Mouse (Mus musculus): Measurements from ENCODE around the gene Nos2.
A peak's percentile ranks its signal among the peaks of the same experiment; 100 is the strongest.
"Not testable (repeated sequence)": the region's sequence is repeated elsewhere in the genome, so short reads cannot be mapped to it uniquely, and the experiment has no call there.

Gene Nos2

GRCm38 (mm10) chr11:78989206-78989605, 68.6 kb downstream of the Nos2 start:
- not testable (repeated sequence) for DNase-seq (ENCODE audit: low read depth, low spot score)

DNA sequence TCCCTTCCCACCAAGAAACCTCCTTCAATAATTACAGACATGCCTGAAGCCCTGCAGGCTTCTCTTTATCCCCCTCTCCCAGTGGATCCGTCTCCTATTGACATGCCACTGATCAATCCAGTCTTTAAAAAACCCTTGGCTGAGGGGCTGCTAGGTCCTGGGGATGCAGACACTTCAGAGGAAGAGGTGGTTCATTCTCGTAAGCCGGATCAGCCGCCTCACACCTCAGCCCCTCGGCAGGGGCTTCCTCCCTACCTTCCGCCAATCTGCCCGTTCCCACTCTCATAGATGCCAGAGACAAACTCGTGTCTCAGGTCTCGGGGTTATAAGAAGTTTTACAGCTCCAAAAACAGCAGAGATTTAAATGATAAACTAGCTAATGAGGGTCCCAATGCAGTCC, 69.5 kb downstream of the Nos2 start:
- no peak for DNase-seq (ENCODE audit: low read depth, low spot score)

DNA sequence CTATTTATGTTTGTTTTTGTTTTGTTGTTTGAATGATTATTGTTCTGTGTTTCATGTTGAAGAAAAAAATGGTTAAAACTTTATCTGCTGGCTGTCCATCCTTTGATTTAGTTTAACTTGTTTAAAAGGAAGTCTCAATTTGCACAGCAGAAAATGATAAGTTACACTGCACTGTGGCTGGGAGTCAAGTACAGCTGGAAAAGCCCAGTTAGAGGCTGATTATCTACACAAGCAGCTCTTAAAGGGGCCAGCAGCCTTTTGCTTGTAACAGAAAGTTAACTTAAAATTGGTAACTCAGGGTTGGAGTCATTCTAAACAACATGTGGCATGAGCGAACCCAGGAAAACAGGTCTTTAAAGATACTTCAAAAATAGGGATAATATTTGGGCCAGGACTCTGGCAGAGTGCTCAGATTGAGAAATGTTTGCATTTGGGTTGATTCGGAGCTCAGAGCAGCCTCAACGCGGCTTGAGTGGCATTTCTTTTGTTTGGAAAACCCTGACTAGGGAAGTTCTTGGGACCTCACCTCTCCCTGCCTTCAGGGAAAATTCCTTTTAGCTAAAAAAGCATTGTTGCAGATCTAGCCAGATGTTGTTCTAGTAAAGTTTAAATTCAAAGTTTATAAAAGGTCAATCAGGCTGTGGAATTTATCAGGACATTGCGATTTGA, 70.4 kb downstream of the Nos2 start:
- not testable (repeated sequence) for DNase-seq (ENCODE audit: low read depth, low spot score)

DNA sequence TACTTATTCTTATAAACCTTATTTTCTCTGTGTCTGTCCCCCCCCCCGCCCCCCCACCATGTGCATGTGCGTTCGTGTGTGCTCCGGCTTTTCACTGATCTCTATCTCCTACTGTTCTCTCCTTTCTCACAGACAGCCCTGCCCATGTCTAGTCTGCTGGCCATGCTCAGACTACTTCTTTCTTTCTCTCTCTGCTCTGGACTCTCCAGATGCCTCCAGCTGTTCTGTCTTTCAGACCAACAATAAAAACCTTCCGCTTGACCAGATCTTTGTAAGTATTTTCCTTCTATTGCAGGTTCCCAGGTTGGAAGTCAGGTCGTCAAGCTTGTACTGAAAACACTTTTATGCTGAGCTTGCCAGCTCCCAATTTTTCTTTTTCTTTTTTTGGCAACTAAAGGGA, 78.5 kb downstream of the Nos2 start:
- no peak for DNase-seq (ENCODE audit: low read depth, low spot score)

- no peak for DNase-seq (ENCODE audit: low read depth, low spot score)
Measured at GRCm38 (mm10) chr11:79001871-79002270, 81.3 kb downstream of the Nos2 start.

GRCm38 (mm10) chr11:79002551-79002951, 82.0 kb downstream of the Nos2 start:
- peak; percentile 48 for DNase-seq (ENCODE audit: low read depth, low spot score)

DNA sequence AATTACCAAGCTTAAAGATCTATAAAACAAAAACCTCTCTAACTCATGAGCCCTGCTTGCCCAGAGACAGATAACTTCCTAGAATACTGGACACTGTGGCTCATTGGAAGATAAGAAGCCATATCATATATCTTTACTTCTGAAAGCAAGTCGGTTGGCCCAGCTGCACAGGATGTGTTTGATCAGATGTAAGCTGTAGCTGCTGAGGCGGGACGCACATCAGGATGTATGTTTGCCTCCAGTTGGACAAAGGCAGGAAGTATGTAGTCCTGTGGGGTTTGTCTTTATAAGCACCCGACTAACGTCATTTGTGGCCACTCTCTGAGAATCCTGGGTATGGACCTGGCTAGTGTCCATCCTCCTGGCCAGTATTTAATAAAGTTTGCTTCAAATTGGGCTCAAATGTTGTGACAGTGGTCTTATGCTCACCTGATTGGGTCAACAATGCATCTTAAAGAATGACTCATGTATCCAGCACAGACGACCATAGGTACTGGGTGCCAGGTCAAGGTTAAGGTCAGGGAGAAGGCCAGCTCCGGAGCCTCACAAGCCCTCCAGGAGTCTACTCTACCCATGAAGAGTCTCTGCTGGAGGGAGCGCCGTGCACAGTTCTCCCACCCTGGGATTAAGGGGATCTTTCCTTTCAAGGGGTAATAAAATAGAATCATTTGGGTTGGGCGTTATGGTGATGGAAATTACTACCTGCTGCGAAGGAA, 82.6 kb downstream of the Nos2 start:
- DNase-seq (ENCODE audit: low read depth, low spot score): no peak

GRCm38 (mm10) chr11:79003769-79004638, 83.4 kb downstream of the Nos2 start:
- no peak for DNase-seq (ENCODE audit: low read depth, low spot score)

GRCm38 (mm10) chr11:79005578-79006394, 85.2 kb downstream of the Nos2 start:
- DNase-seq (ENCODE audit: low read depth, low spot score): no peak

DNA sequence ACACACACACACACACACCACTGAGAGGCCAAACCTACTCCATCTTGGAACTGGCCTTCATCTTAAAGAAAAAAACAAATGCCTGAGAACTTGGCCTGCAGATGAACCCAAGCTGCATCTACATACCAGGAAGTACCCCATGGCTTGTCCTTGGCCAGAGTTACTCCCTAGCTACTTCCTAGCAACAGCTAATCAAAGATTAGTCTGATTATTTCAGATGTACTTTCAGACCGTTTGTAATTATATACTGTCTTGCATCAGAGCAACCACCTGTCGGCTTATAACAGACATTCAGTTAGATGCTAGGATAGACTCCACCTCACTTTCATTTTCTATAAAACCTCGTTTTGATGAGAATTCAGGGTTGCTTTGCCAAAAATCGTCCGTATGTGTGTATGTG, 85.8 kb downstream of the Nos2 start:
- no peak for DNase-seq (ENCODE audit: low read depth, low spot score)

DNA sequence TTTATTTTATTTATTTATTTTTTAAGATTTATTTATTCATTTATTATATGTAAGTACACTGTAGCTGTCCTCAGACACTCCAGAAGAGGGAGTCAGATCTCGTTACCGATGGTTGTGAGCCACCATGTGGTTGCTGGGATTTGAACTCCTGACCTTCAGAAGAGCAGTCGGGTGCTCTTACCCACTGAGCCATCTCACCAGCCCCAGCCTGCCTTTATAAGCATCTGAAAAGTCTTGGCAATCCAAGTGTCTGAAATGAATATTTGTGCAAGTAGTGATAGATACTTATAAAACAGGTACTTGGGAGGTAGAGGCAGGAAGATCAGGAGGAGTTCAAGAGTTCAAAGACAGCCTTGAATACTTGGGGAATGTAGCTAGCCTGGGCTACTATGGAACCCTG, 86.8 kb downstream of the Nos2 start:
- DNase-seq (ENCODE audit: low read depth, low spot score): not testable (repeated sequence)

- DNase-seq (ENCODE audit: low read depth, low spot score): no peak
Measured at GRCm38 (mm10) chr11:79008007-79008775, 87.6 kb downstream of the Nos2 start.

DNA sequence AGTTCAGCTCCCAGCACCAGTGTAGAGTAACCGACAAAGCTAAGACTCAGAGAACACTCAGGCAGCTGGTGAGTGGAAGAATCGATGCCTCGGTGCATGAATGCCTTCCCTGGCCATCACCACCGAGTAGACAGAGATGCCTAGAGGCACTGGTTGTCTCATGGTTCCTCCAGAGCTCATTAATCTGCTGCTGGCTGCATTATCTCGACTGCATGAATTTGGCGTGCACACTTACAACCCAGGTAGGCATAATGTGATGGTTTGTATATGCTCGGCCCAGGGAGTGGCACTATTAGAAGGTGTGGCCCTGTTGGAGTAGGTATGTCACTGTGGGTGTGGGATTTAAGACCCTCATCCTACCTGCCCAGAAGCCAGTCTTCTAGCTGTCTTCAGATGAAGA, 88.3 kb downstream of the Nos2 start:
- no peak for DNase-seq (ENCODE audit: low read depth, low spot score)

All from 3T3-L1 (cell line).